Mouse (Mus musculus) lung, embryonic 14.5 days (tissue): ENCODE results near the gene Prkci. TPM values are rescaled to one million over a fixed set of nuclear protein-coding genes. Genes with fewer than 3 reads are reported as not detected.

Experiments used
- ATAC-seq: fragments of 200-750 bp; cut with Nextera tagmentation; 2 replicates; pipeline ENCODE4 v1.8.0; 2017; ENCODE audit warnings: mild to moderate bottlenecking, moderate TSS enrichment, moderate library complexity; ENCODE audit not compliant: insufficient read depth
- DNase-seq: peaks from one replicate; pipeline ENCODE4 v3.0.0-alpha.2; 2015
- H3K27ac ChIP-seq: fragments of 300-500 bp; sonication (generic); 2 replicates; pipeline ENCODE4 v1.5.1; 2014; ENCODE audit warnings: low read depth, mild to moderate bottlenecking, moderate library complexity
- H3K27me3 ChIP-seq: fragments of 300-500 bp; sonication (generic); 2 replicates; pipeline ENCODE4 v1.6.1; 2014; ENCODE audit warnings: low read length, control low read depth; ENCODE audit not compliant: insufficient read depth
- H3K36me3 ChIP-seq: fragments of 300-500 bp; sonication (generic); 2 replicates; pipeline ENCODE4 v1.6.1; 2014; ENCODE audit warnings: control low read depth; ENCODE audit not compliant: insufficient read depth
- H3K4me1 ChIP-seq: fragments of 300-500 bp; sonication (generic); 2 replicates; pipeline ENCODE4 v1.6.1; 2014; ENCODE audit warnings: antibody characterized with exemption, control low read depth; ENCODE audit not compliant: insufficient read depth
- H3K4me2 ChIP-seq: fragments of 300-500 bp; sonication (generic); 2 replicates; pipeline ENCODE4 v1.6.1; 2014; ENCODE audit warnings: mild to moderate bottlenecking
- H3K4me3 ChIP-seq: fragments of 300-500 bp; sonication (generic); 2 replicates; pipeline ENCODE4 v1.5.1; 2014; ENCODE audit warnings: low read depth, low read length
- H3K9ac ChIP-seq: fragments of 300-500 bp; sonication (generic); 2 replicates; pipeline ENCODE4 v1.6.1; 2014
- H3K9me3 ChIP-seq: fragments of 300-500 bp; sonication (generic); 2 replicates; pipeline ENCODE4 v1.6.1; 2016; ENCODE audit warnings: low read depth, low read length, control low read depth
- CTCF ChIP-seq: IDR thresholded peaks from 2 replicates; pipeline ENCODE4 v1.5.1; 2016; ENCODE audit warnings: antibody characterized with exemption, low read depth
- WGBS: fragments of 180-500 bp; shearing (Covaris S2); extraction: QIAGEN DNeasy Blood & Tissue Kit; methylation state at CpG from one replicate; pipeline ENCODE4 v1.1.7; 2014; 5-methylcytosine and 5-hydroxymethylcytosine counted together
- polyA plus RNA-seq: library from polyadenylated mRNA; unstranded; fragments of >200 nt; fragmentation: Nextera tagmentation; extraction: Ambion mirVana; gene quantifications from 2 replicates; pipeline ENCODE4 v1.2.1, GENCODE M21; 2014

Prkci gene
- polyA plus RNA-seq, 1 experiment from 2014 or later, result 65.6 TPM

GRCm38 (mm10) chr3:30995899-30996687 lies 546 bp downstream of the Prkci start:
- TF ChIP-seq CTCF, result no peak
- Histone ChIP-seq H3K36me3 (no peaks in the 10 kb centered on the region), H3K4me1 (peaks cover 16% of the 10 kb centered on the region), H3K27ac (peak overlapping the region; percentile 81), H3K4me3 (peak overlapping the region; percentile 82), H3K4me2 (peak overlapping the region; percentile 70), H3K9me3 (no peaks in the 10 kb centered on the region), H3K9ac (peak overlapping the region; percentile 85), H3K27me3 (no peaks in the 10 kb centered on the region)
- DNase-seq, result peak; percentile 70
- ATAC-seq, result no peak; the same call in 1 of the 2 replicates
- under 1% methylated on average over 49 of the region's 49 CpGs for WGBS

- TF ChIP-seq CTCF, result no peak
- H3K27me3 ChIP-seq, result no peaks in the 10 kb centered on the region
- peaks cover 16% of the 10 kb centered on the region for H3K4me1 ChIP-seq
- peak overlapping the region; percentile 70 for H3K4me2 ChIP-seq
- DNase-seq, result peak; percentile 27
- H3K27ac ChIP-seq, result peak overlapping the region; percentile 81; the same call in 1 of the 2 replicates
- H3K4me3 ChIP-seq, result peak overlapping the region; percentile 82
- no peaks in the 10 kb centered on the region for H3K36me3 ChIP-seq
- WGBS, result 5% methylated on average over 4 of the region's 4 CpGs
- peak overlapping the region; percentile 85 for H3K9ac ChIP-seq
- ATAC-seq, result no peak
- no peaks in the 10 kb centered on the region for H3K9me3 ChIP-seq
These were observed 1.1 kb downstream of the Prkci start for GRCm38 (mm10) chr3:30996688-30997014.

- Histone ChIP-seq H3K27ac (peak overlapping the region; percentile 84), H3K4me1 (peaks cover 15% of the 10 kb centered on the region), H3K4me2 (peak overlapping the region; percentile 31), H3K36me3 (no peaks in the 10 kb centered on the region; the same call in 1 of the 2 replicates), H3K9me3 (no peaks in the 10 kb centered on the region), H3K27me3 (no peaks in the 10 kb centered on the region), H3K9ac (no peak overlapping the region), H3K4me3 (no peak overlapping the region)
- no peak for TF ChIP-seq CTCF
- WGBS, result 45% methylated on average over 10 of the region's 10 CpGs
- ATAC-seq (peak; percentile 43), DNase-seq (peak; percentile 74)
These were observed 4.0 kb downstream of the Prkci start for GRCm38 (mm10) chr3:30999401-31000017.

GRCm38 (mm10) chr3:31000018-31000407 lies 4.5 kb downstream of the Prkci start:
- peak overlapping the region; percentile 0; the same call in 1 of the 2 replicates for H3K9ac ChIP-seq
- ATAC-seq (no peak; the same call in 1 of the 2 replicates), DNase-seq (no peak)
- H3K9me3 ChIP-seq, result no peaks in the 10 kb centered on the region
- no peak overlapping the region for H3K4me3 ChIP-seq
- H3K4me2 ChIP-seq, result peak overlapping the region; percentile 31
- peaks cover 13% of the 10 kb centered on the region for H3K4me1 ChIP-seq
- no peak for TF ChIP-seq CTCF
- no peaks in the 10 kb centered on the region; the same call in 1 of the 2 replicates for H3K36me3 ChIP-seq
- peak overlapping the region; percentile 84 for H3K27ac ChIP-seq
- WGBS, result 38% methylated on average over 4 of the region's 4 CpGs
- H3K27me3 ChIP-seq, result no peaks in the 10 kb centered on the region

GRCm38 (mm10) chr3:31001048-31001676 lies 5.6 kb downstream of the Prkci start:
- Histone ChIP-seq H3K9ac (no peak overlapping the region), H3K36me3 (no peaks in the 10 kb centered on the region; the same call in 1 of the 2 replicates), H3K27ac (peak overlapping the region; percentile 49; the same call in 1 of the 2 replicates), H3K9me3 (no peaks in the 10 kb centered on the region), H3K4me3 (no peak overlapping the region), H3K4me1 (peaks cover 13% of the 10 kb centered on the region), H3K4me2 (no peak overlapping the region), H3K27me3 (no peaks in the 10 kb centered on the region)
- TF ChIP-seq CTCF, result no peak
- ATAC-seq (no peak), DNase-seq (no peak)
- WGBS, result 41% methylated on average over 3 of the region's 3 CpGs

- no peak for DNase-seq
These were observed 9.0 kb downstream of the Prkci start for GRCm38 (mm10) chr3:31004320-31005209.

More at GRCm38 (mm10) chr3:31004320-31005209, 9.0 kb downstream of the Prkci start:
- no peak overlapping the region for H3K4me2 ChIP-seq
- no peaks in the 10 kb centered on the region for H3K9me3 ChIP-seq
- TF ChIP-seq CTCF, result no peak
- no peaks in the 10 kb centered on the region for H3K27me3 ChIP-seq
- H3K36me3 ChIP-seq, result no peaks in the 10 kb centered on the region; the same call in 1 of the 2 replicates
- ATAC-seq, result no peak
- WGBS, result 77% methylated on average over 6 of the region's 6 CpGs
- no peak overlapping the region for H3K4me3 ChIP-seq
- H3K4me1 ChIP-seq, result peaks cover 8% of the 10 kb centered on the region
- no peak overlapping the region for H3K27ac ChIP-seq
- H3K9ac ChIP-seq, result no peak overlapping the region
